Mouse (Mus musculus) left cerebral cortex, adult 9 months (tissue): ENCODE data around the gene Zfp455.
"Not testable (repeated sequence)": the region's sequence is repeated elsewhere in the genome, so short reads cannot be mapped to it uniquely, and the experiment has no call there.

Source experiments
- DNase-seq, 2 experiments: peaks; one replicate each; pipeline ENCODE4 v3.0.0; 2022; ENCODE audit warnings: low spot score in 2 of 2

The Zfp455 gene

GRCm38 (mm10) chr13:67194340-67194894, at the start of gene Zfp455:
Gene Zfp455, plus strand, starts transcription at chr13:67194506.
- peak; percentile 42 to 73 for DNase-seq

- DNase-seq: not testable (repeated sequence)
Measured at GRCm38 (mm10) chr13:67166122-67166521, 28.2 kb upstream of the Zfp455 start.

- DNase-seq: peak; percentile 47 to 82
Measured at GRCm38 (mm10) chr13:67172991-67173722, 21.1 kb upstream of the Zfp455 start, which contains the start of gene Rsl1. Gene Rsl1, plus strand, starts transcription at chr13:67173182.

GRCm38 (mm10) chr13:67173723-67174055, 20.6 kb upstream of the Zfp455 start:
- no peak for DNase-seq

- DNase-seq: no peak
Measured at GRCm38 (mm10) chr13:67201656-67202055, 7.3 kb downstream of the Zfp455 start.

GRCm38 (mm10) chr13:67214015-67214607, 19.8 kb downstream of the Zfp455 start:
- DNase-seq: no peak
